Mouse (Mus musculus) liver, adult 2 months (tissue): ENCODE measurements at regions not wholly inside any gene's neighbourhood (a gene's known extent, or its start where the extent isn't known, plus 50 kb on each side); places are given as distances from the start of the nearest gene placed in this dataset.
"Not testable (repeated sequence)": the region's sequence is repeated elsewhere in the genome, so short reads cannot be mapped to it uniquely, and the experiment has no call there.

Experiments
- DNase-seq: peaks from one replicate; pipeline ENCODE4 v3.0.0-alpha.2; 2011; ENCODE audit warnings: low read depth, low spot score; ENCODE audit errors: extremely low read depth
- H3K27ac ChIP-seq: fragments of 200-500 bp; replicated peaks from 2 replicates; pipeline ENCODE4 v1.5.1; 2012; ENCODE audit warnings: low read depth, mild to moderate bottlenecking, control low read depth, inconsistent platforms, low read length; ENCODE audit not compliant: insufficient read depth
- H3K27me3 ChIP-seq: fragments of 200-500 bp; 2 replicates; pipeline ENCODE4 v1.6.1; 2012; ENCODE audit warnings: mild to moderate bottlenecking, moderate library complexity, low read length, inconsistent platforms; ENCODE audit not compliant: control insufficient read depth, insufficient read depth
- H3K36me3 ChIP-seq: fragments of 200-500 bp; 2 replicates; pipeline ENCODE4 v1.6.1; 2012; ENCODE audit warnings: low read length, inconsistent platforms; ENCODE audit not compliant: control insufficient read depth, insufficient read depth
- H3K4me1 ChIP-seq: fragments of 200-500 bp; 2 replicates; pipeline ENCODE4 v1.6.1; 2011; ENCODE audit warnings: low read length; ENCODE audit not compliant: control insufficient read depth, insufficient read depth
- H3K4me3 ChIP-seq: fragments of 200-500 bp; 2 replicates; pipeline ENCODE4 v1.5.1; 2011; ENCODE audit warnings: low read depth, mild to moderate bottlenecking, control low read depth, low read length, moderate library complexity; ENCODE audit not compliant: insufficient read depth
- H3K79me2 ChIP-seq: fragments of 200-500 bp; 2 replicates; pipeline ENCODE4 v1.6.1; 2012; ENCODE audit warnings: inconsistent platforms, mild to moderate bottlenecking, low read length, moderate library complexity; ENCODE audit not compliant: control insufficient read depth, insufficient read depth
- H3K9ac ChIP-seq: fragments of 200-500 bp; 2 replicates; pipeline ENCODE4 v1.6.1; 2012; ENCODE audit warnings: low read depth, mild to moderate bottlenecking, control low read depth, inconsistent platforms, low read length
- CTCF ChIP-seq: fragments of 200-500 bp; IDR thresholded peaks from 2 replicates; pipeline ENCODE4 v1.5.1; 2011; ENCODE audit warnings: low read depth, low read length, control low read depth
- POLR2A ChIP-seq: fragments of 200-500 bp; IDR thresholded peaks from 2 replicates; pipeline ENCODE4 v1.6.1; 2011; ENCODE audit warnings: low read length, control low read depth; ENCODE audit not compliant: insufficient read depth; ENCODE audit errors: extremely low read depth
- WGBS: fragments of 180-500 bp; shearing (Covaris S2); methylation state at CpG from one replicate; pipeline ENCODE4 v1.1.7; 2018; 5-methylcytosine and 5-hydroxymethylcytosine counted together

GRCm38 (mm10) chr2:171587635-171588034 lies 455.6 kb downstream of the Cbln4 start:
- Histone ChIP-seq H3K4me1 (no peaks in the 10 kb centered on the region), H3K27me3 (no peaks in the 10 kb centered on the region), H3K79me2 (no peaks in the 10 kb centered on the region), H3K27ac (no peak overlapping the region), H3K36me3 (no peaks in the 10 kb centered on the region), H3K9ac (no peak overlapping the region), H3K4me3 (no peak overlapping the region)
- WGBS: 89% methylated on average over 9 of the region's 9 CpGs
- TF ChIP-seq POLR2A (no peak), CTCF (no peak)
- no peak for DNase-seq

- H3K79me2 ChIP-seq: no peaks in the 10 kb centered on the region
- DNase-seq: no peak
- no peak overlapping the region for H3K27ac ChIP-seq
- H3K9ac ChIP-seq: no peak overlapping the region
- no peaks in the 10 kb centered on the region for H3K4me1 ChIP-seq
- no peaks in the 10 kb centered on the region for H3K27me3 ChIP-seq
- H3K36me3 ChIP-seq: no peaks in the 10 kb centered on the region
- 93% methylated on average over 4 of the region's 4 CpGs for WGBS
- no peak for TF ChIP-seq POLR2A
- TF ChIP-seq CTCF: no peak
- no peak overlapping the region for H3K4me3 ChIP-seq
Measured at GRCm38 (mm10) chr2:171586853-171587220, 456.4 kb downstream of the Cbln4 start.

DNA sequence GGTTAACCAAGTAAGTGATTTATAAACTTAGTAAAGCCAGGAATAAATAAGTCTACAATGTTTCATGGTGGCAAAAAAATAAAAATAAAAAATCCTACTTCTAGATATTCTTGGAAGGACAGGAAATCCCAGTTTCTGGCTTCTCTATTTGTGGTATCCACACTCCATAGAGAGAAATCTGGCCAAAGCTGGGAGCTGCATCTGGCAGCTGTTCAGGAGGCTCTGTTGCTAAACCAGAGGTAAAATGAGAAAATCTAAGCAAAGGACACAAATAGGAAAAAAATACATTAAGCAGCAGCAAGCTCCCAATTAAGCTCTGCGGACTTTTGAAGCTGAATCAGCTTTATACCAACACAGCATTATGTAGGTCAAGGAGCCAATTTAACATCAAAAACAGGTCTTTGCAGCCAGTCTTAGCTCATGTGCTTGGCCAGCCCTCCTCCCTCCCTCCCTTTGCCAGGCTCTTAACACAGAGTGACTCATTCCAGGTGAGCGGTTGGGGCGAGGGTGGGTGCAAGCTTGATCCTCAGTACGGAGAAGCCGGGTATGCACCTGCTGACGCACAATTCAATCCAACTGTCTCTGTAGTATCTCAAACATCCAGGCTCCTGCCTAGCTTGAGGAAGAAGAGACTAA lies 456.9 kb downstream of the Cbln4 start:
- Histone ChIP-seq H3K9ac (no peak overlapping the region), H3K4me3 (no peak overlapping the region), H3K27ac (no peak overlapping the region), H3K79me2 (no peaks in the 10 kb centered on the region), H3K36me3 (no peaks in the 10 kb centered on the region), H3K27me3 (no peaks in the 10 kb centered on the region), H3K4me1 (no peaks in the 10 kb centered on the region)
- no peak for DNase-seq
- 92% methylated on average over 6 of the region's 6 CpGs for WGBS
- TF ChIP-seq CTCF (no peak), POLR2A (no peak)

DNA sequence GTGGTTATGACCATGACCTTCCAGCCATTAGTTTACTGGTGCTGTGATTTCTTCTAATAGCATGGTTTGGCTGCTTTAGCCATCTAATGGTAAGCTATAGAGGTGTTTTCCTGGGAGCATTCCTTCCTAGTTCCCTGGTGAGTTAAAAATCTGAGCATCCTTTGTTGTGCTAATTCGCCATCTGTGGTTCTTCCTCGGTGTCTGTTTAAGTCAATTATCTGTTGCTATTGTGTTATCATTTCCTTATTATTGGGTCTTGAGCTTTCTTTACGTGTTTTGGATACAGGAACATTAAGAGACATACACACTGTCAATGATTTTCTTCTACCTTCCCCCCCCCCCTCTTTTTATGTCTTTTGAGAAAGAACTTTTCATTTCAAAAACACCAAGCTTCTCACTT lies 468.9 kb downstream of the Cbln4 start:
- 72% methylated on average over 3 of the region's 3 CpGs for WGBS
- H3K4me3 ChIP-seq: no peak overlapping the region
- H3K79me2 ChIP-seq: no peaks in the 10 kb centered on the region
- H3K9ac ChIP-seq: no peak overlapping the region
- no peaks in the 10 kb centered on the region for H3K27me3 ChIP-seq
- H3K4me1 ChIP-seq: no peaks in the 10 kb centered on the region
- DNase-seq: no peak
- no peak overlapping the region for H3K27ac ChIP-seq
- no peaks in the 10 kb centered on the region for H3K36me3 ChIP-seq
- no peak for TF ChIP-seq POLR2A
- no peak for TF ChIP-seq CTCF

GRCm38 (mm10) chr2:171562656-171563055 lies 480.6 kb downstream of the Cbln4 start:
- WGBS: 89% methylated on average over 5 of the region's 5 CpGs
- TF ChIP-seq CTCF (no peak), POLR2A (no peak)
- Histone ChIP-seq H3K27me3 (0 out of 2 replicates have a peak, but pooled peaks cover 2% of the 10 kb centered on the region), H3K4me1 (no peaks in the 10 kb centered on the region), H3K79me2 (no peaks in the 10 kb centered on the region), H3K36me3 (no peaks in the 10 kb centered on the region), H3K4me3 (no peak overlapping the region), H3K27ac (no peak overlapping the region), H3K9ac (no peak overlapping the region)
- no peak for DNase-seq

DNA sequence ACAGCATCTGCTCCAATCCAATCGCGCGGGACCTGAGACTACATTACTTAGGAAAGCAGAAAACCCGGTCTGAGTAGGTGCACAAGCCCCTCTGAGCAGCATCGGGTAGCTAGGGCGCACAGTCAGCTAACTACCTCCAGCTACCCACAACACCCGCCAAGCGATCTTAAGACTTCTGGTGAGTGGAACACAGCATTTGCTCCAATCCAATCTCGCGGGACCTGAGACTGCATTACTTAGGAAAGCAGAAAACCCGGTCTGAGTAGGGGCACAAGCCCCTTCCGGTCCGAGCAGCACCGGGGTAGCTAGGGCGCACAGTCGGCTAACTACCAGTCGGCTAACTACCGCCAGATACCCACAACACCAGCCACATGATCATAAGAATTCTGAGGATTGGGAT lies 500.5 kb downstream of the Cbln4 start:
- not testable (repeated sequence) for H3K9ac ChIP-seq, H3K79me2 ChIP-seq, H3K36me3 ChIP-seq, H3K4me1 ChIP-seq, H3K27ac ChIP-seq, DNase-seq, H3K27me3 ChIP-seq, H3K4me3 ChIP-seq
- 72% methylated on average over 18 of the region's 18 CpGs for WGBS
